Mouse (Mus musculus): ENCODE measurements around the gene Mycbp2. TPM values are rescaled to one million over a fixed set of nuclear protein-coding genes. Genes with fewer than 3 reads are reported as not detected.

Gene Mycbp2
- 31.2 and 31.5 TPM in 2 replicates for polyA plus RNA-seq (2014; fragmentation: Nextera tagmentation; extraction: Ambion mirVana)

- 4% methylated on average over 40 of the region's 41 CpGs for WGBS
- Histone ChIP-seq H3K27me3 (replicated peaks; ENCODE audit: control insufficient read depth, insufficient read depth, low read length) (no peaks in the 10 kb centered on the region), H3K36me3 (ENCODE audit: control insufficient read depth, insufficient read depth, low read length) (no peaks in the 10 kb centered on the region), H3K4me2 (ENCODE audit: low read length) (peak within 1 kb of the TSS; percentile 83), H3K27ac (ENCODE audit: low read depth) (peak within 1 kb of the TSS; percentile 83), H3K4me1 (replicated peaks; ENCODE audit: control insufficient read depth, insufficient read depth, low read length) (peaks cover 18% of the 10 kb centered on the region), H3K9me3 (ENCODE audit: control insufficient read depth, low read length) (no peaks in the 10 kb centered on the region), H3K4me3 (ENCODE audit: low read depth, low read length) (peak within 1 kb of the TSS; percentile 67), H3K9ac (ENCODE audit: low read length) (peak within 1 kb of the TSS; percentile 67)
- ATAC-seq (replicated peaks; ENCODE audit: low FRiP score, low TSS enrichment, low read depth) (peak; percentile 98), DNase-seq (ENCODE audit: low spot score) (peak; percentile 97)
These were observed at the start of gene Mycbp2 for GRCm38 (mm10) chr14:103346729-103347505. Gene Mycbp2 (minus strand): TSS chr14:103346814.

- H3K27ac ChIP-seq (ENCODE audit: low read depth) = no peak overlapping the region
- DNase-seq (ENCODE audit: low spot score) (no peak), ATAC-seq (replicated peaks; ENCODE audit: low FRiP score, low TSS enrichment, low read depth) (no peak)
- H3K4me1 ChIP-seq (replicated peaks; ENCODE audit: control insufficient read depth, insufficient read depth, low read length) = no peaks in the 10 kb centered on the region
- H3K36me3 ChIP-seq (ENCODE audit: control insufficient read depth, insufficient read depth, low read length) = no peaks in the 10 kb centered on the region
- no peaks in the 10 kb centered on the region for H3K27me3 ChIP-seq (replicated peaks; ENCODE audit: control insufficient read depth, insufficient read depth, low read length)
- H3K4me3 ChIP-seq (ENCODE audit: low read depth, low read length) = no peak overlapping the region
- 84% methylated on average over 7 of the region's 7 CpGs for WGBS
- no peak overlapping the region for H3K4me2 ChIP-seq (ENCODE audit: low read length)
- H3K9ac ChIP-seq (ENCODE audit: low read length) = no peak overlapping the region
- no peaks in the 10 kb centered on the region for H3K9me3 ChIP-seq (ENCODE audit: control insufficient read depth, low read length)
These were observed 45.8 kb upstream of the Mycbp2 start for GRCm38 (mm10) chr14:103392391-103392790.

- Histone ChIP-seq H3K4me2 (ENCODE audit: low read length) (no peak overlapping the region), H3K4me3 (ENCODE audit: low read depth, low read length) (no peak overlapping the region), H3K36me3 (ENCODE audit: control insufficient read depth, insufficient read depth, low read length) (no peaks in the 10 kb centered on the region), H3K4me1 (replicated peaks; ENCODE audit: control insufficient read depth, insufficient read depth, low read length) (no peaks in the 10 kb centered on the region), H3K9ac (ENCODE audit: low read length) (no peak overlapping the region), H3K27me3 (replicated peaks; ENCODE audit: control insufficient read depth, insufficient read depth, low read length) (no peaks in the 10 kb centered on the region), H3K9me3 (ENCODE audit: control insufficient read depth, low read length) (no peaks in the 10 kb centered on the region), H3K27ac (ENCODE audit: low read depth) (no peak overlapping the region)
- no peak for DNase-seq (ENCODE audit: low spot score)
- no peak for ATAC-seq (replicated peaks; ENCODE audit: low FRiP score, low TSS enrichment, low read depth)
- 91% methylated on average over 4 of the region's 4 CpGs for WGBS
These were observed 40.8 kb upstream of the Mycbp2 start for GRCm38 (mm10) chr14:103387431-103387830.

DNA sequence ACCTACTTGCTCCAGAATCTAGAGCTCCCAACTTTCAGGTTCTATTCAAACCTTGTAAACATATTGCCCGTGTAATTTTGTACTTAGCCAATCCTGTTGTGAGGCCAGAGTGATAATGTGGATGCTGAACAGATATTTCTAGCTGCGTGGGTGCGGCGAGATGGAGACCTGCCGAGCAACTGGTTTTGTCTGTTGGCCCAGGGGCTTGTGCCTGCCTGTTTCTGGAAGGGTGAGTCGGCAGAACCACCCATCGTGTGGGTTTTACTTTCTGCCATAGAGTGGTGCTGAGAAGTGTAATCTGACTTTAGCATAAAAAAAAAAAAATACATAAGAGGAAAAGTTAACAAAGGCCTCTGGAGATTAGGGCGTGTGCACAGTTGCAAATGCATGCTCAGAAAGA is 40.3 kb upstream of the Mycbp2 start:
- 83% methylated on average over 8 of the region's 8 CpGs for WGBS
- ATAC-seq (replicated peaks; ENCODE audit: low FRiP score, low TSS enrichment, low read depth) = no peak
- no peak overlapping the region for H3K27ac ChIP-seq (ENCODE audit: low read depth)

GRCm38 (mm10) chr14:103385084-103385610 is 38.5 kb upstream of the Mycbp2 start:
- no peaks in the 10 kb centered on the region for H3K27me3 ChIP-seq (replicated peaks; ENCODE audit: control insufficient read depth, insufficient read depth, low read length)
- no peaks in the 10 kb centered on the region for H3K36me3 ChIP-seq (ENCODE audit: control insufficient read depth, insufficient read depth, low read length)
- no peak overlapping the region for H3K9ac ChIP-seq (ENCODE audit: low read length)
- no peak overlapping the region for H3K27ac ChIP-seq (ENCODE audit: low read depth)
- no peak overlapping the region for H3K4me3 ChIP-seq (ENCODE audit: low read depth, low read length)
- WGBS = 72% methylated on average over 13 of the region's 13 CpGs
- H3K4me1 ChIP-seq (replicated peaks; ENCODE audit: control insufficient read depth, insufficient read depth, low read length) = no peaks in the 10 kb centered on the region
- DNase-seq (ENCODE audit: low spot score) (no peak), ATAC-seq (replicated peaks; ENCODE audit: low FRiP score, low TSS enrichment, low read depth) (no peak)
- H3K4me2 ChIP-seq (ENCODE audit: low read length) = no peak overlapping the region
- no peaks in the 10 kb centered on the region for H3K9me3 ChIP-seq (ENCODE audit: control insufficient read depth, low read length)

More for the DNA sequence above, 40.3 kb upstream of the Mycbp2 start:
- Histone ChIP-seq H3K9me3 (ENCODE audit: control insufficient read depth, low read length) (no peaks in the 10 kb centered on the region), H3K4me3 (ENCODE audit: low read depth, low read length) (no peak overlapping the region), H3K4me1 (replicated peaks; ENCODE audit: control insufficient read depth, insufficient read depth, low read length) (no peaks in the 10 kb centered on the region), H3K27me3 (replicated peaks; ENCODE audit: control insufficient read depth, insufficient read depth, low read length) (no peaks in the 10 kb centered on the region), H3K9ac (ENCODE audit: low read length) (no peak overlapping the region), H3K36me3 (ENCODE audit: control insufficient read depth, insufficient read depth, low read length) (no peaks in the 10 kb centered on the region), H3K4me2 (ENCODE audit: low read length) (no peak overlapping the region)
- DNase-seq (ENCODE audit: low spot score) = no peak

DNA sequence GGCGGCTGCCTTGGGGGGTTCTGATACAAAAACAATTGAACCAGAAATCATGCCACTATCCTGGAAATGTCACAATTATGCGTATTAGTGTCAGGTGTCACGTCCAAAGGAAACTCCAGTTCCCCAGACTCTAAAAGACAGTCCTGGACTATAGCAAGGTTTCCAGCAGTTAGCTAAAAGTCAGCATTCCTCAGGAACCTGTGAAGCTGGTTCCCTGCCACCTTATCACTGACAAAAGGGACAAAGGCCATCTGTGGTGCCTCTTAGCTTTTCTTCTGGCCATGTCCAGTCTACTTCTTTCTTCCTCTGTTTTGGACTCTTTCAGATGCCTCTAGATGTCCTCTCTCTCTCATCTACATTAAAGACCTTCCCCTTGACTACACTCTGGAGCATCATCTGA is 32.1 kb upstream of the Mycbp2 start:
- DNase-seq (ENCODE audit: low spot score) (no peak), ATAC-seq (replicated peaks; ENCODE audit: low FRiP score, low TSS enrichment, low read depth) (no peak)
- H3K4me1 ChIP-seq (replicated peaks; ENCODE audit: control insufficient read depth, insufficient read depth, low read length) = no peaks in the 10 kb centered on the region
- H3K4me3 ChIP-seq (ENCODE audit: low read depth, low read length) = no peak overlapping the region
- H3K9ac ChIP-seq (ENCODE audit: low read length) = no peak overlapping the region
- no peak overlapping the region for H3K4me2 ChIP-seq (ENCODE audit: low read length)
- H3K27ac ChIP-seq (ENCODE audit: low read depth) = no peak overlapping the region
- WGBS = 83% methylated on average over 3 of the region's 3 CpGs
- H3K36me3 ChIP-seq (ENCODE audit: control insufficient read depth, insufficient read depth, low read length) = no peaks in the 10 kb centered on the region
- no peaks in the 10 kb centered on the region for H3K27me3 ChIP-seq (replicated peaks; ENCODE audit: control insufficient read depth, insufficient read depth, low read length)
- no peaks in the 10 kb centered on the region for H3K9me3 ChIP-seq (ENCODE audit: control insufficient read depth, low read length)

DNA sequence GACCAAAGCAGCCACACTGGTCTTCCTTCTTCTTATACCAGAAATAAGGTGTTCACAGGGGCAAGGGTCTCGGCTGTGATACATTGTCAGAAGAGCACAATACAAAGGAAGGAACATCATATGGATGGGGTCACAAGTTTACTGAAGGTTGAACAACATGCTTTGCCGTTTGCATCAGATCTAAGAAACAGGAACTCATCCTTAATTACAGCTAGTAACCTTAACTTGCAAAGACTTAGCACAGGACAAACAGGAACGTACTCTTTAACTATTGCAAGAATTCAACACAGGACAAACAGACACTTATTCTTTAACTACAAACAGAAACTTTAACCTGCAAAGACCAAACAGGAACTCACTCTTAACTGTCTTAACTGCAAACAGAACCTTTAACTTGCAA is 30.2 kb upstream of the Mycbp2 start:
- 82% methylated on average over 3 of the region's 3 CpGs for WGBS
- H3K4me2 ChIP-seq (ENCODE audit: low read length) = no peak overlapping the region
- ATAC-seq (replicated peaks; ENCODE audit: low FRiP score, low TSS enrichment, low read depth) (no peak), DNase-seq (ENCODE audit: low spot score) (no peak)
- no peaks in the 10 kb centered on the region for H3K9me3 ChIP-seq (ENCODE audit: control insufficient read depth, low read length)
- H3K4me1 ChIP-seq (replicated peaks; ENCODE audit: control insufficient read depth, insufficient read depth, low read length) = no peaks in the 10 kb centered on the region
- H3K4me3 ChIP-seq (ENCODE audit: low read depth, low read length) = no peak overlapping the region
- no peak overlapping the region for H3K27ac ChIP-seq (ENCODE audit: low read depth)
- H3K9ac ChIP-seq (ENCODE audit: low read length) = no peak overlapping the region
- H3K27me3 ChIP-seq (replicated peaks; ENCODE audit: control insufficient read depth, insufficient read depth, low read length) = no peaks in the 10 kb centered on the region
- no peaks in the 10 kb centered on the region for H3K36me3 ChIP-seq (ENCODE audit: control insufficient read depth, insufficient read depth, low read length)

GRCm38 (mm10) chr14:103375523-103375922 is 28.9 kb upstream of the Mycbp2 start:
- 89% methylated on average over 1 of the region's 1 CpGs for WGBS
- ATAC-seq (replicated peaks; ENCODE audit: low FRiP score, low TSS enrichment, low read depth) = no peak

DNA sequence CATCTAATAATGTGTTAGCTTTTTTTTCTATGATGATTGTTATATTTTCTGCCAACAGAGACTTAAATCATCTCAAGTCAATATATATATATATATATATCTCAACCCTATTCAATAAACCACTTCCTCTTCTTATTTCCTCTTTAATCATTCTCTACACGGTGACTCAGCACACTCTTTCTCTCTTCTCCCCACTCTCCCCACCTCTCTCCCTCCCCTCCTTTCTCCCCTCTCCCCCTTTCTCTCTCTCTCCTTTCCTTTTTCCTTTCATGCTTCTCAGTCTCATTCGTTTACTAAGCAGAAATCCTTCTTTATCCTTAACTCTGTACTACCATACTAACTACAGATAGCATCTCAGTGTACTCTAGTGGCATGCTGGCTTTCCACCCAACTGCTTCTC is 16.6 kb upstream of the Mycbp2 start:
- H3K4me3 ChIP-seq (ENCODE audit: low read depth, low read length) = no peak overlapping the region
- no peak overlapping the region for H3K4me2 ChIP-seq (ENCODE audit: low read length)
- ATAC-seq (replicated peaks; ENCODE audit: low FRiP score, low TSS enrichment, low read depth) (no peak), DNase-seq (ENCODE audit: low spot score) (no peak)
- no peaks in the 10 kb centered on the region for H3K36me3 ChIP-seq (ENCODE audit: control insufficient read depth, insufficient read depth, low read length)
- H3K4me1 ChIP-seq (replicated peaks; ENCODE audit: control insufficient read depth, insufficient read depth, low read length) = no peaks in the 10 kb centered on the region
- WGBS = 57% methylated on average over 2 of the region's 2 CpGs
- H3K27me3 ChIP-seq (replicated peaks; ENCODE audit: control insufficient read depth, insufficient read depth, low read length) = no peaks in the 10 kb centered on the region
- H3K9me3 ChIP-seq (ENCODE audit: control insufficient read depth, low read length) = no peaks in the 10 kb centered on the region
- H3K9ac ChIP-seq (ENCODE audit: low read length) = no peak overlapping the region
- no peak overlapping the region for H3K27ac ChIP-seq (ENCODE audit: low read depth)

More at GRCm38 (mm10) chr14:103375523-103375922, 28.9 kb upstream of the Mycbp2 start:
- DNase-seq (ENCODE audit: low spot score) = no peak
- H3K4me2 ChIP-seq (ENCODE audit: low read length) = no peak overlapping the region
- no peak overlapping the region for H3K27ac ChIP-seq (ENCODE audit: low read depth)
- H3K9me3 ChIP-seq (ENCODE audit: control insufficient read depth, low read length) = no peaks in the 10 kb centered on the region
- H3K4me1 ChIP-seq (replicated peaks; ENCODE audit: control insufficient read depth, insufficient read depth, low read length) = no peaks in the 10 kb centered on the region
- no peaks in the 10 kb centered on the region for H3K27me3 ChIP-seq (replicated peaks; ENCODE audit: control insufficient read depth, insufficient read depth, low read length)
- H3K9ac ChIP-seq (ENCODE audit: low read length) = no peak overlapping the region
- H3K36me3 ChIP-seq (ENCODE audit: control insufficient read depth, insufficient read depth, low read length) = no peaks in the 10 kb centered on the region
- H3K4me3 ChIP-seq (ENCODE audit: low read depth, low read length) = no peak overlapping the region
